Mouse (Mus musculus) cerebral cortex, adult 2 months (tissue): ENCODE measurements around the gene Plekha1.

Experiments used
- WGBS: fragments of 180-500 bp; shearing (Covaris S2); methylation state at CpG from one replicate; pipeline ENCODE4 v1.1.7; 2018; 5-methylcytosine and 5-hydroxymethylcytosine counted together

The Plekha1 gene

DNA sequence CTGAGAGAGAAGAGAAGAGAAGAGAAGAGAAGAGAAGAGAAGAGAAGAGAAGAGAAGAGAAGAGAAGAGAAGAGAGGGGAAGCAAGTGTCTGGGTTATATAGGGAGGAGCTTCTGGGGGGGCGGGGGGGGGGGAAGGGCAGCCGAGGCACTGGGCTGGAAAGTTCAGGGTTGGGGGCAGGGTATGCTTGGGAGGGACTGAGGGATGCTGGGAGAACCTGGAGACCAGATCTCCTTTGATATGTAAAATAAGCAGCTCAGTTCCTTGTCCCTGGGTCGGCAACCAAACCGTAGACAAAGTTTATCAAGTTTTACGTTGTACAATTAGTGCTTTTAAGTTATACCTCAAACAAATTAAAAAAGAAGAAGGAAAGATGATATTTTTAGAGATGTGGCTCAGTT is 5.6 kb upstream of the Plekha1 start:
- WGBS = 62% methylated on average over 5 of the region's 5 CpGs

GRCm38 (mm10) chr7:130860721-130861142 is 4.8 kb upstream of the Plekha1 start:
- WGBS = 57% methylated on average over 11 of the region's 11 CpGs

DNA sequence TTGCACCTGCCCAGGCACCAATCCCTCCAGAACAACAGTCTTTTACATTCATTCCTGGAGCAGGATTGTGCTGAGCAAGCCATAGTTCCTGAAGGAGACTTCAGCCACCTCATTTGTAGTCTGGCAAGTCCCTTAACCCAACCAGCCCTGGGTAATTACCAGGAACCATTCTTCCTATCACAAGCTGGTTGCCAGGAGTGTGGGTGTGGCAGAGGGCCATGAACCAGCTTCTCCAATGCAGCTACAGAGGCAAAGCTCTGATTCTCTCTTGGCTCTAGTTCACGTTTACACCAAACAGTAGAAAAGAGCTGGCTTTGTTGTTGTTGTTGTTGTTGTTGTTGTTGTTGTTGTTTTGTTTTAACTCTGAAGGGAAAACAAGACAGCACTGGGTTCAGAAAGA is 3.1 kb upstream of the Plekha1 start:
- WGBS = 53% methylated on average over 1 of the region's 1 CpGs

DNA sequence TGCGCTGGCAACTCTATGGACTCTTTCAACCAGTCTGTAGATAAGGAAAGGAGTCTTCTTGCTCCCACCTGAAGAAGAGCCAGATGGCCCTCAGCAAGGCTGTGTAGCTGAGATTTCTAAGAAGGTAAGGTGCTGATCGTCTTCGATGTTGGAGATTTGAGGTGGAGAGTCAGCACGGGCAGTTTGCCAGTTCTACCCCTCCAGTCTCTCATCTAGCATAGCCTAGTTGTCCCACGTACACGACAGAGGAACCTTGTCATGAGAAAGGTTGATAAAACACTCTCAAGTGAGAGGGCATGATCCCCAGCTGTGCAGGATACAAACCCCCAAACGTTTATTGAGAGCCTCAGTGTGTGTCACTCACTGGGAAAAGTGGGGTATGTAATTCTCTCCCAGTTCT is 845 bp upstream of the Plekha1 start:
- WGBS = 76% methylated on average over 7 of the region's 7 CpGs

DNA sequence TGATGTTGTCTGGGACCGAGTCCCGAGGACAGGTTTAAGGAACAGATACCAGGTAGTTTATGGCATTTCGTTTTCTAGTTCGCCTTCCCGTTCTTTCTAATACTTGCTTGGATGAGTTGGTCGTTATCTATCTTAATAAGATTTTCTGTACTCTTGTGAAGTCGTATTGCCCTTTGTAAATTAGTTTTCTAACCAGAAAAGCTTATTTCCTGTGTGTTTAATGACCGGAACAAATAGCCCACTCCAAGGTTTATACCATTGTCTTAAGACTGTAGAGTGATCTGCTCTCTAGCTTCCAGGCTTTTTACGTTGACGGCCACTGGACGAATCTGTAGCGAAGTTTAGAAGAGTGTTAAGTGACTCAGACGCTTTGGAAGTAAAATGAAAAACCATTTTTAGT is 1.1 kb downstream of the Plekha1 start:
- WGBS = 4% methylated on average over 13 of the region's 13 CpGs

GRCm38 (mm10) chr7:130867256-130867655 is 1.7 kb downstream of the Plekha1 start:
- WGBS = 36% methylated on average over 3 of the region's 3 CpGs

GRCm38 (mm10) chr7:130884161-130884560 is 18.6 kb downstream of the Plekha1 start:
- WGBS = 74% methylated on average over 2 of the region's 2 CpGs

DNA sequence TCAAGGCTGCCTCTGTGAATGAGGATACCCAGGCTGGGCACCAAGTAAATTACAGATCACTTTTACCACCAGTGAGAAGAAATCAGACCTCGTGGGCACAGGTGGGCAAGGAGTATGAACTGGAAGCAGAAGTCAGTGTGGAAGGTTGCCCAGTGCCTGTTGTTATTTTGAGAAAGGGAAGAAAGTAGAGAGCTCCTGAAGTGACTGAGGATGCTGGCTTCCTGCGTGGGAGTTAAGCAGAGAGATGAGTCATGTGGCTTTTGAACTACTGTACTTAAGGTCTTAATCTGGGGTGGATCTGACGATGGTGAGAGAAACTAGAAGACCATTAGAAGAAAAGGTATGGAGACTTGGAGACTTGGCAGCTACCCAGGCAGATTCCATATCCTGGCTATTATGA is 20.7 kb downstream of the Plekha1 start:
- WGBS = 42% methylated on average over 3 of the region's 3 CpGs

- 13% methylated on average over 3 of the region's 3 CpGs for WGBS
Measured at GRCm38 (mm10) chr7:130887946-130888345, 22.4 kb downstream of the Plekha1 start.

DNA sequence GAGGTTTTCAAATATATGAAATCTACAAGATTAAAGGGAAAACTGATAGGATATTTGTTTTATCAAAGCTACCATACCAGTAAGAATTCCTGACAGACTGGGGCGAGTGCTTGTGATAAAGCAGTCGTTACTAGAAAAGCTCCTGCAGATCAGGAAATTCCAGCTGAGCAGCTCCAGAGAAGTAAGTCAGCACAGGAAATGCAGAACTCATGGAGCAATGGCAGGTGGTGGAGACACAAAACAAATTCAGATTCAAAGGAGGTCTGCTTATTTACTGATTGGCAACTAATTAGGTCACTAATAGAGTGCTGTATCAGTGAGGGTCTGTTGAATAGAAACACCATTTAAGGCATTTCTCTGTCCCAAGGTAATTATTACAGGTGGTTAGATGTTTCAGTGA is 25.3 kb downstream of the Plekha1 start:
- WGBS = 47% methylated on average over 2 of the region's 2 CpGs

- 34% methylated on average over 6 of the region's 6 CpGs for WGBS
Measured at GRCm38 (mm10) chr7:130892973-130893372, 27.4 kb downstream of the Plekha1 start.

GRCm38 (mm10) chr7:130894931-130895617 is 29.5 kb downstream of the Plekha1 start:
- 51% methylated on average over 9 of the region's 9 CpGs for WGBS

DNA sequence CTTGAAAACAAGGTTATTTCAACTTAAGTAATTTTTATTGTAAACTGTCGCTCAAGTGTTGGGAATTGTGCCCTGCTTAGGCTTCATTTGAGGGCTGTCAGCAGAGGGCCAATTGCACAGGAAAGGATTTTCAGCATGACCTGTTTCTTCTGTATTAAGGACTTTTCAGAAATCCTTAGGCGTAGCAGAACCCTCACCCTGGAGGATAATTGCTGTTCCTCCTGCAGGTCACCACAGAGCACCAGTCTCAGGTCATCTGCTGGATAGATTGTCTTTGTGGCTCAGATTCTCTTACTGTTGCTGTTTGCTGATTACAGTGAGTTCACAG is 30.0 kb downstream of the Plekha1 start:
- WGBS = 62% methylated on average over 2 of the region's 2 CpGs

DNA sequence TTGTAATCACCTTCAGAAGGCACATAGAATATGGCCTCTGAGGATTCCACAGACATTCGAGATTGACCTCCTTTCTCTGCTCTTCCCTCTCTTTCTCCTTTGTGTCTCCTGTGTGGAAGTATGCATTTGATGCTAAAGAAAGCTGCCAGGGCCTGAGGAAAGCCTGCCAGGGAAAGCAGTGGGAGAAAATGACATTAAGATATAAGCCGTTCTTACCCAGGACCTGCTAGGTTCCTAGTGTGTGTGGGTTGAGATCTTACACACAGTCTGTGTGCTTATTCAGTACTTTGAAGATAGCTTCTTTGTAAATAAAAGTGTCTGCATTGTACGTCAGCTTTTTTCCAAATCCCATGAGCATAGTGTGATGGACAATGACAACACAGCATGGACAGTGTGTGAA is 30.5 kb downstream of the Plekha1 start:
- WGBS = 29% methylated on average over 3 of the region's 3 CpGs

DNA sequence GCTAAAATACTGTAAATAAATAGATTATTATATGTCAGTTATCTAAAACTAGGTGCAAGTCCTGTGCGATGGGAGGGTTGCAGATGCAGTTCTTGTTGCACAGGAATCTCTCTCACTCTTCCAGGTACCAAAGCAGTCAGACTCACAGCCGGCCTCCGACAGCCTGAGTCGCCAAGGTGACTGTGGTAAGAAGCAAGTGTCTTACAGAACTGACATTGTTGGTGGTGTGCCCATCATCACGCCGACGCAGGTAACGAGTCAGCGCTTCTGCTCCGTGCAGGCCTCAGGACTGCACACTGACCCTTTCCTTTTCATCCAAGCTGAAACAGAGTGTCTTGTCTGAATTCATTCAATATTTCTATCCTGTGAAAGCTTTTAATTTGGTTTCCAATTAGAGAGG is 31.6 kb downstream of the Plekha1 start:
- WGBS = 87% methylated on average over 10 of the region's 10 CpGs

DNA sequence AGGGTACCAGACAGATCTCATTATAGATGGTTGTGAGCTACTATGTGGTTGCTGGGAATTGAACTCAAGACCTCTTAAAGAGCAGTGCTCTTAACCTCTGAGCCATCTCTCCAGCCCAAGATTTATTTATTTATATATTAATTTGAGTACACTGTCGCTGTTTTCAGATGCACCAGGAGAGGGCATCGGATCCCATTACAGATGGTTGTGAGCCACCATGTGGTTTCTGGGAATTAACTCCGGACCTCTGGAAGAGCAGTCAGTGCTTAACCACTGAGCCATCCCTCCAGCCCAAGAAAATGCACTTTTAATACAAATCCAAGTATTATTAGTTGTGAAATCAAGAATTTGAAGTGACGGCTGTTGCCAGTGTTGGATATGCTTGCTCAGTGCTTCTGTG is 32.8 kb downstream of the Plekha1 start:
- WGBS = 73% methylated on average over 4 of the region's 4 CpGs

- 91% methylated on average over 5 of the region's 5 CpGs for WGBS
Measured at GRCm38 (mm10) chr7:130900233-130900848, 34.8 kb downstream of the Plekha1 start.

DNA sequence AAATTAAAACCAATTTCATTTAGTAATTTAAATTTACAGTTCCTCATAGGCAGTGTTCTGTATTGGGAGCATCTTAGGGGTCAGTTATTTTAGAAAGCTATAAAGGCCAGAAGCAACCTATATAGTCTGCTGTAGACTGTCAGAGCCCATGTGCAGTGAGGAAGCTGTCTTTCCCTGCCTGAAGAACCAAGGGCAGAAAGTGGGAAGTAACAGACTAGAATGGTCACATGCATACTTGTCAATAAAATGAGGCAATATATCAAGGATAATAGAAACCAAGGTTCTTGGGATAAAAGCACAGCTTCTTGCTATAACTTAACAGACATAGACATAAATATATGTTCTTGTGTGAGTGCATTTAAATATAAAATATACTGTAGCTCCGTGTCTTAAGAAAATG is 37.4 kb downstream of the Plekha1 start:
- 56% methylated on average over 1 of the region's 1 CpGs for WGBS

GRCm38 (mm10) chr7:130903505-130904074 is 38.0 kb downstream of the Plekha1 start:
- 47% methylated on average over 16 of the region's 16 CpGs for WGBS

DNA sequence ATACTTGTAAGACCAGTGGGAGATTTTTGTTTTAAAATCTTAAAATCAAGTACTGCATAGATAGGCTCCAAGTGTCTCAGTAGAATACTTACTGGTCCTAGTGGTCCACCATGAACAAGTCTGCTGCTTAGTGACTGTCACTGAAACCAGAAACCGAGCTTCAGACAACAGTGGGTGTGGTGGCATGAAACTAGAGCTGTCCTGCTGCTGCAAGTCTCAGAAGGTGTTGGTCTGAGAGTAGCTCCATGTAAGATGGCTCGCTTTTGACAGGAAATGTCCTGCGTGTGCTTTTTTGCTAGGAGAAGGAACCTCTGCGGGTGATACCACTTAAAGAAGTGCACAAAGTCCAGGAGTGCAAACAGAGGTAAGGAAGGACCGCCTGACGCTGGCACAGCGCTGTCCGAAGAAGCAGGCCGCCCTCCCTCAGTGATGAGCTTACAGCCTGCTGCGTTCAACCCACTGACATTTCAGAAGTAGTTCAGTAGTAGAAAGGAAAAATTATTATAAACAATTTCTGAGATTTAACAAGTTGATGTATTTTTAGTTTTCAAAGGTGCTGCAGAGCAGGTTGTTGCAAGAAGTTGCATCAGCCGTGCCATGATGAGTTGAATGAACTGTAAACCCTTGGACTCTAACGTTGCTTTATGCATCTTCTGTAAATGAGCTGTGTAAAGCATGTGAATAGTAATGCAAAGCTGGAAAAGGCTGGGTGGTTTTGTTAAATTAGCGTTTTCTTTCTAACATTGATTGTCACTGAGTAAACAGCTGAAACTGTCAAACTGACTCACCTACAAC is 39.2 kb downstream of the Plekha1 start:
- 87% methylated on average over 13 of the region's 13 CpGs for WGBS

DNA sequence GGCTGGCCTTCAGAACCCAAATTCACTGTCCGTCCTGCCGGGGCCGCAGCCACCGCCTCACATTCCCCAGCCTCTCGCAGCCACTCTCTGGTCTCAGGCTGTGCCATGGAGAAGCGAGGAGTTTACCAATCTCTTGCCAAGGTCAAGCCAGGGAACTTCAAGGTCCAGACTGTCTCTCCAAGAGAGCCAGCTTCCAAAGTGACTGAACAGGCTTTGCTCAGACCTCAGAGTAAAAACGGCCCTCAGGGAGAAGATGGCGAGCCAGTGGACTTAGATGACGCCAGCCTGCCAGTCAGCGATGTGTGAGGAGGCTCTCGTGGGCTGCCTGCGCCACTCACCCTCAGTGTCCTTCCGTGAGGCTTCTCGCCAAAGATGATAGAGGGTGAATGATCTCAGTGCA is 45.3 kb downstream of the Plekha1 start:
- 75% methylated on average over 14 of the region's 14 CpGs for WGBS

DNA sequence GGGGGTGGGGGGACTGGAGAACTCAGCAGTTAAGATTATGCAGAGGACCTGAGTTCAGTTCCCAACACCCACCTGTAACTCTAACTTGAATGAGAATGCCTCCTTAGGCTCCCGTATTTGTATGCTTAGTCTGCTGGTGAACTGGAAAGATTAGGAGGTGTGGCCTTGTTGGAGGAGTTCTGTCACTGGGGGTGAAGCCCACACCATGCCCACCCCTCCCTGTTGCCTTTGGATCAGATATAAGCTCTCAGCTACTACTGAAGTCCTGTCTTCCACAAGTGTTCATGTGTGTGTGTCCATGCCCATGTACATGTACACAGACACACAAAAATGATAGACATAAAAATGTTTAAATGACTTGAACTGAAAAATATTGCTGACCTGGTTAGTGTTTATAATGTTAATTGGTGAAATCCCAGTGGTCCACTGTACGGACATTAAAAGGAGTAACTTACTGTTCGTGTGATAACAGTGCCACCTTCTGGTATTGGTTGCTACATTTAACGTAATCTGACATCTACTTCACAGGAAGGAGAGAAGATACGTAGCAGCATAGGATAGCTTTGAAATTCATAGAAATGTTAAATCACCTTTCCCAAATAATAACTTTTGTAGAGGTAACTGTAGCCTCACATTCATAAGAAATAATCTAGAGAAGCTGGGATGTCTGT is 49.3 kb downstream of the Plekha1 start:
- 26% methylated on average over 5 of the region's 5 CpGs for WGBS
